Comparison of ENCODE assay signal across 7 mouse cellular contexts in the genomic region with DNA sequence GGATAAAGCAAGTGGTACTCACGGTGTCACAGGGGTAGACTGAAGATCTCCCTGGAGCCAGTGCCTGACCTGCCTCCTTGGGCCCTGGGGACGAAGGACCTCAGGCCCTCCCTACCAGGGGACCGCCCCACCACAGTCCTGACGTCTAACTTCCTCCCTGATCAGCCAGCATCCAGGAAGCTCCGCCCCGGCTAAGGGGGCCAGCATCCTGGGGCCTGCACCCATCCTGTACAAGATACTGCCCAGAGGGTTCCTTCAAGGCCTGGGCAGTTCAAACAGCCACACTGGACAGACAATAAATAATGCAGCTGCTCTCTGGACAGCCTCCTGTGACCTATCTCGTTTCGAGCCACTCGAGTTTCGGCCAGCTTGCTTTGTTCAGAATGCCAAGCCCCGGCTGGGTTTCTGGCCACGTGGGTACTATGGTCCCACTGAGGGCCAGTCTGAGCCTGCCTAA.
DNase-seq lines count a peak whose midpoint lies in the region; ATAC-seq and TF ChIP-seq lines count a peak whose summit lies in the region.

No protein-coding gene starts in this region.

- 58% methylated on average over 12 of the region's 12 CpGs for whole genome bisulfite sequencing in heart, postnatal 0 days
- WGBS in lung, adult 2 months = 46% methylated on average over 12 of the region's 12 CpGs

- ATAC-seq in heart, postnatal 0 days (ENCODE audit: insufficient read depth, low read depth) = peak; percentile 64

- intact Hi-C loops in left cerebral cortex, adult 2 months (cut with DNase I) = no loop called here
- intact Hi-C loops in left cerebral cortex, postnatal 4 days (cut with DNase I) = no loop called here

- no peak for DNase-seq in left cerebral cortex, adult 2 months (ENCODE audit: extremely low spot score in 1 of 2, low spot score in 2 of 2)
- DNase-seq in left cerebral cortex, postnatal 4 days = no peak
- no peak for DNase-seq in heart, postnatal 0 days (ENCODE audit: low spot score)
- no peak for DNase-seq in lung, adult 2 months
- peak; percentile 67 for DNase-seq in thymus, postnatal 14 days
- no peak for DNase-seq in embryo, embryonic 11 days
- no peak for DNase-seq in layer of hippocampus, adult 11-12 months (ENCODE audit: low spot score)

- H3K4me2 ChIP-seq in heart, postnatal 0 days (ENCODE audit: low read depth, low read length) = peak overlapping the region; percentile 16; the same call in 1 of the 2 replicates

- H3K36me3 ChIP-seq in heart, postnatal 0 days (replicated peaks; ENCODE audit: control insufficient read depth, insufficient read depth, low read length) = no peaks in the 10 kb centered on the region

- H3K4me1 ChIP-seq in heart, postnatal 0 days (ENCODE audit: control insufficient read depth, insufficient read depth) = peaks cover 15% of the 10 kb centered on the region; the same call in 1 of the 2 replicates
- H3K4me1 ChIP-seq in lung, adult 2 months (ENCODE audit: control insufficient read depth, insufficient read depth, low read length) = peaks cover 5% of the 10 kb centered on the region

- no peak overlapping the region for H3K9ac ChIP-seq in heart, postnatal 0 days (replicated peaks; ENCODE audit: low read depth, low read length)

- no peak overlapping the region for H3K4me3 ChIP-seq in left cerebral cortex, adult 2 months
- H3K4me3 ChIP-seq in heart, postnatal 0 days (ENCODE audit: low read depth, low read length) = no peak overlapping the region
- peak overlapping the region; percentile 42 for H3K4me3 ChIP-seq in lung, adult 2 months (replicated peaks; ENCODE audit: extremely low read depth, low read depth, low read length)

- peak overlapping the region; percentile 24; the same call in 1 of the 2 replicates for H3K27ac ChIP-seq in left cerebral cortex, adult 2 months
- H3K27ac ChIP-seq in heart, postnatal 0 days (ENCODE audit: low read depth) = peak overlapping the region; percentile 28; the same call in 1 of the 2 replicates

- no peaks in the 10 kb centered on the region for H3K9me3 ChIP-seq in heart, postnatal 0 days (replicated peaks; ENCODE audit: control insufficient read depth, low read length)

- peak; percentile 25; the same call in 1 of the 2 replicates for TF ChIP-seq POLR2A in lung, adult 2 months (IDR thresholded peaks at IDR 0.05; ENCODE audit: borderline replicate concordance, extremely low read depth, low read depth, low read length)

- no peak for TF ChIP-seq CTCF in left cerebral cortex, adult 2 months (IDR thresholded peaks at IDR 0.05)
- no peak for TF ChIP-seq CTCF in heart, postnatal 0 days (IDR thresholded peaks at IDR 0.05; ENCODE audit: low read depth)
- no peak for TF ChIP-seq CTCF in lung, adult 2 months (IDR thresholded peaks at IDR 0.05; ENCODE audit: insufficient read depth, low read length)

- no peaks in the 10 kb centered on the region for H3K27me3 ChIP-seq in heart, postnatal 0 days (ENCODE audit: control insufficient read depth, insufficient read depth, low read length)

- TF ChIP-seq EP300 in heart, postnatal 0 days (IDR thresholded peaks at IDR 0.05; ENCODE audit: low read depth) = no peak
